Mouse (Mus musculus) erythroblast, adult 5-6 weeks (primary cell): ENCODE results near the gene Ces2c. TPM values are rescaled to one million over a fixed set of nuclear protein-coding genes. Genes with fewer than 3 reads are reported as not detected.
"Not testable (repeated sequence)": the region's sequence is repeated elsewhere in the genome, so short reads cannot be mapped to it uniquely, and the experiment has no call there.

ENCODE experiments used
- ATAC-seq: replicated peaks from 2 replicates; pipeline ENCODE4 v1.8.0; 2016; ENCODE audit warnings: moderate number of reproducible peaks, mild to moderate bottlenecking, moderate TSS enrichment, inconsistent platforms; ENCODE audit not compliant: poor library complexity, low FRiP score, severe bottlenecking
- total RNA-seq, 2 experiments: library from RNA; stranded (forward) in 1 of 2; stranded (reverse) in 1 of 2; fragments of 150-400 nt in 1 of 2; fragments of 200-764, 138-1000 nt in 1 of 2; gene quantifications; 2 replicates each; pipeline versions ENCODE4 v1.2.3 to v1.2.4; 2015 to 2017; ENCODE audit warnings: low replicate concordance in 2 of 2

Gene Ces2c
- not detected in 2 replicates for total RNA-seq (2015; ENCODE audit: low replicate concordance)
- total RNA-seq (2017; ENCODE audit: low replicate concordance), result not detected in 2 replicates

GRCm38 (mm10) chr8:104846831-104847230, at the start of gene Ces2c:
Gene Ces2c (plus strand): TSS chr8:104847068.
- ATAC-seq, result no peak

DNA sequence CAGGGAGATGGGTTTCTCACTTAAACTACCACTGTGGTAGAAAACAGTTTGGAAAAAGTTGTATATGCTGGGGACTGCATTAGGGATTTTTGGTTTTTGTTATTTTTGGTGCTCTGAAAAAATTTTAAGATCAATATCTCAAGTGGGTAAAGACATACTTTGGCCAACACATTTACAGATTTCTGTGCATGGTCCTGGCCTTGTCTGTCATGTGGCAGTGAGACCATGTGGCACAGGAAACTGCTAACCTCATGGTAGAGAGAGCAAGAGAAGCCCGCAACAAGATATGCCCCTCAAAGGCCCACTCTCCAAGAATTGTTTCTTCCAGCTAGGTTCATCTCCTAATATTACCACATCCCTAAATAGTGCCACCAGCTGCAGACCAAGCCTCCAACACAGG, 47.5 kb upstream of the Ces2c start:
- no peak for ATAC-seq

GRCm38 (mm10) chr8:104806127-104806526, 40.7 kb upstream of the Ces2c start:
- no peak for ATAC-seq

GRCm38 (mm10) chr8:104808542-104809413, 38.1 kb upstream of the Ces2c start:
- no peak for ATAC-seq

DNA sequence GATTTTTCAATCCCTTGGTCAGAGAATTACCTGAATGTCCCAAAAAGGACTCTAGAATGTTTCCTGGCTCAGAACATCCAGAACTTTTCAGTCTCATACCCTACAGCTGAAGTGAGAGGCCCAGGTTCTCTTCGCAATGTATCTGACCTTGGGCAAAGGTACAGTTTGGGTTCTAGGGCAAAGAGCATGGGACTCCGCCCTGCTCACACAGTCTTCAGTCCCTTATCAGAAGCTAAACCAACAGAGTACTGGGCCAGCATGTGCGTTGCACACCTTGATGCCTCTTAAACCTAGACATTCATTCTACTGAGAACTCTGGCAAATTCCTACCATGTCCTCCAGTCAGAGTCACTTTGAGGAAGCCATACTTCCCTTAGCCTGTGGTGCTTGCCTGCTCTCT, 37.4 kb upstream of the Ces2c start:
- ATAC-seq, result no peak

DNA sequence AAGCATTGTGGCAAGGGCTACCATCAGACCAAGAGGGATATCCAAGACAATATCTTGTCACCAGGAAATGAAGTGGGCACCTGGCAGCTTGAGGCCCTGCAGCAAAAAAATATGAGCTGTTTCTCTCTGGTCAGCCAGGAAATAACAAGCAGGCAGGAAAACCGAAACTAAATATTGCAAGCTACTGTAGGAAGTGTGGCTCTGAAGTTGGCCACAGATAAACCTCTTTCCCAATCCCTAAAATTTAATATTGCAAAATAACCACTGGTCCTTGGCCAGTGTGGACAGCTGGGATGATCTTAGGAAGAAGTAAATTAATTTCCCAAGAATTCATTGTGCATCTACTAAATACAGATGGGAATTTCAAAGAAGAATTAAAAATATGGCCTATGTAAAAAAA, 20.0 kb upstream of the Ces2c start:
- ATAC-seq, result no peak

DNA sequence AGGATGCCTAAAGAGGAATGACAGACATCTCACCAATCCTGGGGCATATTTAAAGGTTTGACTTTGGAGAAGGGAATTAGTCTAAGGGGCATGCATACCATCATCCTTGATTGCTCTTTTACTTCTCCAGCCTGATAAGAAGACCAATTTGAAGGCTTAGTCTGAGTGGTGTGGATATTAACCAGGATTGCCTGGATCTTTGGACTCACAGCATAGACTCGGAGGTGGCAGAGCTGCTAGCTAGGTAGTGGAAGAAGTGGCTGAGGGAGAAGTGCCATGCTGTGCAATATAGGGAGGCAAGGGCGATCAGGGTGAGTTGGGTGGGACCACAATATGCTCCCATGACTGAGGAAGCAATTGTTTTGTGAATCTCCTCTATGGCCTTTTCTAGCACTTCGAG, 18.6 kb upstream of the Ces2c start:
- no peak for ATAC-seq

DNA sequence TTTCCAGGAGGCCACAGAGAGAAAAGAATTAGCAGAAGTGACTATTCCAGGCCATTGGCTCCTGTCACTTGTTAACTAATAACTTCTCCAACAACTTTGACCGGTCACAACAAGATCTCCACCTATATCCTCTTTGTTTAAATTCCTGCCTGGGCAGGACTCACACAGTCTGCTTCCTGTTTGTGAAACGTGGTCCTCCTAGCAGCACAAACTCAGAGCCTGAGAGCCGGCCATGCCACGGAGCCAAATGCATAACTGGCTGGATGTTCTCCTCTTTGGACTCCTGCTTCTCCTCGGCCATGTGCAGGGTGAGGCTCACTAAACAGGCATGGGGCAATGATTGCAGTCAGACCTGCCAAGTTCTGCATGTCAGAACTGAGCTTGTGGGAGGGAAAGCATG, 15.4 kb upstream of the Ces2c start, which contains the start of gene Ces2b:
Gene Ces2b, plus strand, starts transcription at position 133 of the 400 bp plus-strand sequence.
- no peak for ATAC-seq

DNA sequence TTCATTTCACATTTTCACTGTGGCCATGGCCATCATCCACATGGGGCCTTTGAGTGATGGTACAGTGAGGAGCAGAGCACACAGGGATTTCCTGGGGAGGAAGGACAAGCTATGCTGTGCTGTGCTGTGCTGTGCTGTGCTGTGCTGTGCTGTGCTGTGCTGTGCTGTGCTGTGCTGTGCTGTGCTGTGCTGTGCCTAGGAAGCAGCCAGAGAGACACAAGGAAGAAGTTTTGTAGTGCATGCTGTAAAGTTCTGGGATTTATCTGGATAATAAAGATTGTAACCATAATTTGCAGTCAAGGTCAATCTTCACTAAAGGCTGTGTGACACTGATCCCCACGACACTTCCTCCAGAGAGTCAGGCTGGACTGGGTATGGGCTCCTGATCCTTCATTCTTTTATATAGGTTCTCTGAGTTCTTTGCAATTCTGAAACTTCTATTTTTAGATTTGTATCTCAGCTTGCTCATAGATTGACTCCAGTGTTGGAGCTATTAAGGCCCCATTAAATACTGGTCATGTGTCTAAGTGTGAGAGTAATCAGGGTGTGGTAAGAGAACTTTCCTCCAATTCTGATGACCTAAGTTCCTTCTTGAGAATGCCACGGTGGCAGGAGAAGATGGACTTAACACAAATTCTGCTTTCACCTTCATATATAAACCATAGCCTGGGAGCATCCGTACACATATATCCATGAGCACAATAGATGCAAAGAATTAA, 5.3 kb upstream of the Ces2c start:
- ATAC-seq, result no peak

- no peak for ATAC-seq
Observed at GRCm38 (mm10) chr8:104847741-104848462, 1.0 kb downstream of the Ces2c start.

GRCm38 (mm10) chr8:104866844-104867531, 20.1 kb downstream of the Ces2c start:
- not testable (repeated sequence) for ATAC-seq

GRCm38 (mm10) chr8:104868876-104869275, 22.0 kb downstream of the Ces2c start:
- not testable (repeated sequence) for ATAC-seq

- not testable (repeated sequence) for ATAC-seq
Observed at GRCm38 (mm10) chr8:104886223-104886926, 39.5 kb downstream of the Ces2c start.

DNA sequence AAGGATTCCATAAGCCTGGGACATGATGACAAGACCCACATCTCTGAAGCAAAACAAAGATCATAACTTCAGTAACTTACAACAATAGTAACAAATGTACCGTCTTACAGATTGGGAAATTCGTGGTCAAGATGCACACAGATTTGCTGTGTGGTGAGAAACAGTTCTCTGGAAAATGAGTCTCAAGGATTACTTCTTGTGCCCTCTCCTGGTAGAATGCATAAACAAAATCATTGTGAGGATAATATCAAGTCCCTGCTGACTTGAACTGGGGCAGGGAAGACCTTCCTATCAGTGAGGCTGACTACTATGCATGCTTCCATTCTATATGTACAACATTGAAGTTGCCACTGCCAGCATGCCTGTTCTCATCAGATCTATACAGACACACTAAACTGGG, 54.9 kb downstream of the Ces2c start:
- ATAC-seq, result no peak

Other genes starting within 250 kb of the Ces2c start
- not detected in 2 replicates for gene Cdh16, start 222.7 kb upstream of the Ces2c start, total RNA-seq (2015; ENCODE audit: low replicate concordance)
- gene Cdh16, start 222.7 kb upstream of the Ces2c start, total RNA-seq (2017; ENCODE audit: low replicate concordance), result not detected in 2 replicates
- gene Rrad, start 215.7 kb upstream of the Ces2c start, total RNA-seq (2015; ENCODE audit: low replicate concordance), result not detected in 2 replicates
- not detected in 2 replicates for gene Rrad, start 215.7 kb upstream of the Ces2c start, total RNA-seq (2017; ENCODE audit: low replicate concordance)
- 1.5 and 5.2 TPM in 2 replicates for gene Ciao2b, start 205.1 kb upstream of the Ces2c start, total RNA-seq (2015; ENCODE audit: low replicate concordance)
- 6.0 and 15.1 TPM in 2 replicates for gene Ciao2b, start 205.1 kb upstream of the Ces2c start, total RNA-seq (2017; ENCODE audit: low replicate concordance)
- not detected in 2 replicates for gene Ces2a, start 113.1 kb upstream of the Ces2c start, total RNA-seq (2015; ENCODE audit: low replicate concordance)
- gene Ces2a, start 113.1 kb upstream of the Ces2c start, total RNA-seq (2017; ENCODE audit: low replicate concordance), result not detected in 2 replicates
- not detected in 2 replicates for gene Ces2b, start 15.5 kb upstream of the Ces2c start, total RNA-seq (2015; ENCODE audit: low replicate concordance)
- not detected in 2 replicates for gene Ces2b, start 15.5 kb upstream of the Ces2c start, total RNA-seq (2017; ENCODE audit: low replicate concordance)
- not detected in 2 replicates for gene Ces2e, start 79.2 kb downstream of the Ces2c start, total RNA-seq (2015; ENCODE audit: low replicate concordance)
- not detected in 2 replicates for gene Ces2e, start 79.2 kb downstream of the Ces2c start, total RNA-seq (2017; ENCODE audit: low replicate concordance)
- not detected in 2 replicates for gene Ces2f, start 100.3 kb downstream of the Ces2c start, total RNA-seq (2015; ENCODE audit: low replicate concordance)
- not detected in 2 replicates for gene Ces2f, start 100.3 kb downstream of the Ces2c start, total RNA-seq (2017; ENCODE audit: low replicate concordance)
- gene Ces2g, start 114.7 kb downstream of the Ces2c start, total RNA-seq (2015; ENCODE audit: low replicate concordance), result 255 and 269 TPM in 2 replicates
- gene Ces2g, start 114.7 kb downstream of the Ces2c start, total RNA-seq (2017; ENCODE audit: low replicate concordance), result 137 and 175 TPM in 2 replicates
- gene Ces2h, start 153.8 kb downstream of the Ces2c start, total RNA-seq (2015; ENCODE audit: low replicate concordance), result not detected in 2 replicates
- gene Ces2h, start 153.8 kb downstream of the Ces2c start, total RNA-seq (2017; ENCODE audit: low replicate concordance), result not detected in 2 replicates
- not detected in 2 replicates for gene Ces3a, start 201.5 kb downstream of the Ces2c start, total RNA-seq (2015; ENCODE audit: low replicate concordance)
- gene Ces3a, start 201.5 kb downstream of the Ces2c start, total RNA-seq (2017; ENCODE audit: low replicate concordance), result not detected in 2 replicates
- gene Ces3b, start 236.7 kb downstream of the Ces2c start, total RNA-seq (2015; ENCODE audit: low replicate concordance), result not detected in 2 replicates
- gene Ces3b, start 236.7 kb downstream of the Ces2c start, total RNA-seq (2017; ENCODE audit: low replicate concordance), result not detected in 2 replicates